Mouse (Mus musculus): ENCODE measurements around the gene Ddc.

DNA sequence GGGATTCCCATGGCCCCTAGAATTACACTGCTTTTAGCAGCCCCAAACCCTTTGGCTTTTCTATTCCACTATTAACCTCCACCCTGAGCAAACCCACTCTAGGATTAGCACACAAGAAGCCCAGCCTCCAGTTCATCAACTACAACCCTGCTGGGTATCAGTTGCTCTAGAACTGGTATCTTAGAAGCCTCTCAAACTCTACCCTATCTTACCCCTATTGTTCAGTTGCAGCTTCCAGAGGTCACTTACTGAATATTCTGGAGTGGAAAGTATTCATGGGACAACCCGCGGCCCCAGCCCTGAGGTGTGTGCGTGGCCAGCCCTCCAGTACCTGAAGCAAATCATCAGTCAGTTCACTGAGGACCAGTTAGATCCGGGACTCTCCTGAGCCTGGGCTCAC is 123.6 kb downstream of the Ddc start:
- no peak for TF ChIP-seq EP300 (IDR thresholded peaks at IDR 0.05; ENCODE audit: low read depth)
- no peak for TF ChIP-seq CTCF (IDR thresholded peaks at IDR 0.05; ENCODE audit: low read depth)
